Mouse (Mus musculus): ENCODE measurements around the gene Klhl7. TPM values are rescaled to one million over a fixed set of nuclear protein-coding genes. Genes with fewer than 3 reads are reported as not detected.
"Not testable (repeated sequence)": the region's sequence is repeated elsewhere in the genome, so short reads cannot be mapped to it uniquely, and the experiment has no call there.

Gene Klhl7
- polyA plus RNA-seq, 1 experiment from 2014 or later, result 31.0 TPM

GRCm38 (mm10) chr5:24088451-24088850 is 12.0 kb upstream of the Klhl7 start:
- ATAC-seq, result no peak
- Histone ChIP-seq H3K4me3 (ENCODE audit: low read length) (no peak overlapping the region), H3K4me2 (ENCODE audit: low read depth, low read length) (no peak overlapping the region), H3K36me3 (ENCODE audit: control insufficient read depth, insufficient read depth, low read length) (no peaks in the 10 kb centered on the region), H3K9ac (ENCODE audit: low read depth, low read length) (no peak overlapping the region), H3K4me1 (ENCODE audit: control insufficient read depth, insufficient read depth, low read length) (no peaks in the 10 kb centered on the region), H3K27me3 (replicated peaks; ENCODE audit: control insufficient read depth, insufficient read depth, low read length) (no peaks in the 10 kb centered on the region), H3K27ac (ENCODE audit: low read length) (no peak overlapping the region), H3K9me3 (ENCODE audit: control insufficient read depth, low read length) (no peaks in the 10 kb centered on the region)
- 91% methylated on average over 1 of the region's 1 CpGs for WGBS

GRCm38 (mm10) chr5:24092496-24092895 is 7.9 kb upstream of the Klhl7 start:
- Histone ChIP-seq H3K27me3 (replicated peaks; ENCODE audit: control insufficient read depth, insufficient read depth, low read length) (no peaks in the 10 kb centered on the region), H3K4me1 (ENCODE audit: control insufficient read depth, insufficient read depth, low read length) (no peaks in the 10 kb centered on the region), H3K4me2 (ENCODE audit: low read depth, low read length) (no peak overlapping the region), H3K4me3 (ENCODE audit: low read length) (no peak overlapping the region), H3K27ac (ENCODE audit: low read length) (no peak overlapping the region), H3K9ac (ENCODE audit: low read depth, low read length) (no peak overlapping the region), H3K9me3 (ENCODE audit: control insufficient read depth, low read length) (no peaks in the 10 kb centered on the region), H3K36me3 (ENCODE audit: control insufficient read depth, insufficient read depth, low read length) (no peaks in the 10 kb centered on the region)
- 82% methylated on average over 3 of the region's 3 CpGs for WGBS
- ATAC-seq, result no peak

GRCm38 (mm10) chr5:24095393-24095792 is 5.0 kb upstream of the Klhl7 start:
- no peaks in the 10 kb centered on the region for H3K9me3 ChIP-seq (ENCODE audit: control insufficient read depth, low read length)
- 79% methylated on average over 6 of the region's 6 CpGs for WGBS

GRCm38 (mm10) chr5:24095881-24096280 is 4.5 kb upstream of the Klhl7 start:
- WGBS, result 71% methylated on average over 5 of the region's 5 CpGs
- Histone ChIP-seq H3K27ac (ENCODE audit: low read length) (no peak overlapping the region), H3K9me3 (ENCODE audit: control insufficient read depth, low read length) (no peaks in the 10 kb centered on the region), H3K36me3 (ENCODE audit: control insufficient read depth, insufficient read depth, low read length) (no peaks in the 10 kb centered on the region), H3K4me3 (ENCODE audit: low read length) (no peak overlapping the region), H3K4me2 (ENCODE audit: low read depth, low read length) (no peak overlapping the region), H3K4me1 (ENCODE audit: control insufficient read depth, insufficient read depth, low read length) (no peaks in the 10 kb centered on the region), H3K27me3 (replicated peaks; ENCODE audit: control insufficient read depth, insufficient read depth, low read length) (no peaks in the 10 kb centered on the region), H3K9ac (ENCODE audit: low read depth, low read length) (no peak overlapping the region)
- ATAC-seq, result no peak

More at GRCm38 (mm10) chr5:24095393-24095792, 5.0 kb upstream of the Klhl7 start:
- H3K4me3 ChIP-seq (ENCODE audit: low read length), result no peak overlapping the region
- no peak overlapping the region for H3K9ac ChIP-seq (ENCODE audit: low read depth, low read length)
- H3K27me3 ChIP-seq (replicated peaks; ENCODE audit: control insufficient read depth, insufficient read depth, low read length), result no peaks in the 10 kb centered on the region
- no peak overlapping the region for H3K27ac ChIP-seq (ENCODE audit: low read length)
- no peaks in the 10 kb centered on the region for H3K4me1 ChIP-seq (ENCODE audit: control insufficient read depth, insufficient read depth, low read length)
- no peak overlapping the region for H3K4me2 ChIP-seq (ENCODE audit: low read depth, low read length)
- no peaks in the 10 kb centered on the region for H3K36me3 ChIP-seq (ENCODE audit: control insufficient read depth, insufficient read depth, low read length)
- no peak for ATAC-seq

- Histone ChIP-seq H3K9ac (ENCODE audit: low read depth, low read length) (peak overlapping the region; percentile 87), H3K4me2 (ENCODE audit: low read depth, low read length) (peak overlapping the region; percentile 62), H3K27me3 (replicated peaks; ENCODE audit: control insufficient read depth, insufficient read depth, low read length) (no peaks in the 10 kb centered on the region), H3K27ac (ENCODE audit: low read length) (peak overlapping the region; percentile 90), H3K36me3 (ENCODE audit: control insufficient read depth, insufficient read depth, low read length) (no peaks in the 10 kb centered on the region), H3K4me3 (ENCODE audit: low read length) (peak overlapping the region; percentile 77), H3K9me3 (ENCODE audit: control insufficient read depth, low read length) (no peaks in the 10 kb centered on the region), H3K4me1 (ENCODE audit: control insufficient read depth, insufficient read depth, low read length) (no peaks in the 10 kb centered on the region)
- under 1% methylated on average over 36 of the region's 46 CpGs for WGBS
- peak; percentile 88 for ATAC-seq
Observed at GRCm38 (mm10) chr5:24100810-24101311, 456 bp downstream of the Klhl7 start.

GRCm38 (mm10) chr5:24101446-24102140 is 1.2 kb downstream of the Klhl7 start:
- no peaks in the 10 kb centered on the region for H3K36me3 ChIP-seq (ENCODE audit: control insufficient read depth, insufficient read depth, low read length)
- H3K27ac ChIP-seq (ENCODE audit: low read length), result no peak overlapping the region
- H3K9ac ChIP-seq (ENCODE audit: low read depth, low read length), result peak overlapping the region; percentile 87
- H3K4me1 ChIP-seq (ENCODE audit: control insufficient read depth, insufficient read depth, low read length), result no peaks in the 10 kb centered on the region
- no peak for ATAC-seq
- no peaks in the 10 kb centered on the region for H3K9me3 ChIP-seq (ENCODE audit: control insufficient read depth, low read length)
- 10% methylated on average over 8 of the region's 8 CpGs for WGBS
- H3K4me3 ChIP-seq (ENCODE audit: low read length), result peak overlapping the region; percentile 77
- H3K27me3 ChIP-seq (replicated peaks; ENCODE audit: control insufficient read depth, insufficient read depth, low read length), result no peaks in the 10 kb centered on the region
- peak overlapping the region; percentile 62 for H3K4me2 ChIP-seq (ENCODE audit: low read depth, low read length)

GRCm38 (mm10) chr5:24103235-24103634 is 2.8 kb downstream of the Klhl7 start:
- not testable (repeated sequence) for H3K9me3 ChIP-seq (ENCODE audit: control insufficient read depth, low read length); H3K36me3 ChIP-seq (ENCODE audit: control insufficient read depth, insufficient read depth, low read length); H3K4me1 ChIP-seq (ENCODE audit: control insufficient read depth, insufficient read depth, low read length); H3K27ac ChIP-seq (ENCODE audit: low read length); H3K27me3 ChIP-seq (replicated peaks; ENCODE audit: control insufficient read depth, insufficient read depth, low read length); ATAC-seq; H3K4me2 ChIP-seq (ENCODE audit: low read depth, low read length); H3K9ac ChIP-seq (ENCODE audit: low read depth, low read length); H3K4me3 ChIP-seq (ENCODE audit: low read length)
- WGBS, result 70% methylated on average over 2 of the region's 2 CpGs

- no peak for ATAC-seq
- no peak overlapping the region for H3K9ac ChIP-seq (ENCODE audit: low read depth, low read length)
- H3K4me1 ChIP-seq (ENCODE audit: control insufficient read depth, insufficient read depth, low read length), result no peaks in the 10 kb centered on the region
- 66% methylated on average over 2 of the region's 2 CpGs for WGBS
- no peaks in the 10 kb centered on the region for H3K9me3 ChIP-seq (ENCODE audit: control insufficient read depth, low read length)
- H3K27me3 ChIP-seq (replicated peaks; ENCODE audit: control insufficient read depth, insufficient read depth, low read length), result no peaks in the 10 kb centered on the region
- H3K4me2 ChIP-seq (ENCODE audit: low read depth, low read length), result no peak overlapping the region
- H3K36me3 ChIP-seq (ENCODE audit: control insufficient read depth, insufficient read depth, low read length), result no peaks in the 10 kb centered on the region
- H3K4me3 ChIP-seq (ENCODE audit: low read length), result no peak overlapping the region
- no peak overlapping the region for H3K27ac ChIP-seq (ENCODE audit: low read length)
Observed at GRCm38 (mm10) chr5:24103841-24104240, 3.4 kb downstream of the Klhl7 start.

- no peak overlapping the region for H3K27ac ChIP-seq (ENCODE audit: low read length)
- WGBS, result 93% methylated on average over 7 of the region's 7 CpGs
- no peaks in the 10 kb centered on the region for H3K27me3 ChIP-seq (replicated peaks; ENCODE audit: control insufficient read depth, insufficient read depth, low read length)
- H3K4me3 ChIP-seq (ENCODE audit: low read length), result no peak overlapping the region
- no peak overlapping the region for H3K9ac ChIP-seq (ENCODE audit: low read depth, low read length)
- H3K9me3 ChIP-seq (ENCODE audit: control insufficient read depth, low read length), result no peaks in the 10 kb centered on the region
- H3K4me1 ChIP-seq (ENCODE audit: control insufficient read depth, insufficient read depth, low read length), result no peaks in the 10 kb centered on the region
- no peak overlapping the region for H3K4me2 ChIP-seq (ENCODE audit: low read depth, low read length)
- no peak for ATAC-seq
- no peaks in the 10 kb centered on the region for H3K36me3 ChIP-seq (ENCODE audit: control insufficient read depth, insufficient read depth, low read length)
Observed at GRCm38 (mm10) chr5:24107071-24107739, 6.8 kb downstream of the Klhl7 start.

Measured in intestine, embryonic 16.5 days (tissue).